Mouse (Mus musculus): Measurements from ENCODE around the gene Acads.

GRCm38 (mm10) chr5:115148378-115148777 lies 29.2 kb upstream of the Acads start:
- TF ChIP-seq USF1 (IDR thresholded peaks at IDR 0.05; ENCODE audit: low read depth) = no peak
- no peak for TF ChIP-seq POLR2A (IDR thresholded peaks at IDR 0.05; ENCODE audit: insufficient read length, low read depth)
- TF ChIP-seq POLR2AphosphoS2 (IDR thresholded peaks at IDR 0.05; ENCODE audit: insufficient read length, low read depth) = no peak
- no peak for TF ChIP-seq MAX (IDR thresholded peaks at IDR 0.05; ENCODE audit: low read depth)
- TF ChIP-seq TCF12 (IDR thresholded peaks at IDR 0.05; ENCODE audit: insufficient read depth, poor library complexity, severe bottlenecking) = no peak
- TF ChIP-seq MYOG (IDR thresholded peaks at IDR 0.05; ENCODE audit: control insufficient read depth in 1 of 3, insufficient read depth in 1 of 3, insufficient read length in 2 of 3, low read depth in 2 of 3) = no peak
